Mouse (Mus musculus): ENCODE data around the gene Nup155. TPM values are rescaled to one million over a fixed set of nuclear protein-coding genes. Genes with fewer than 3 reads are reported as not detected.

Nup155 gene
- polyA plus RNA-seq, 1 experiment from 2014 or later, result 34.1 TPM

DNA sequence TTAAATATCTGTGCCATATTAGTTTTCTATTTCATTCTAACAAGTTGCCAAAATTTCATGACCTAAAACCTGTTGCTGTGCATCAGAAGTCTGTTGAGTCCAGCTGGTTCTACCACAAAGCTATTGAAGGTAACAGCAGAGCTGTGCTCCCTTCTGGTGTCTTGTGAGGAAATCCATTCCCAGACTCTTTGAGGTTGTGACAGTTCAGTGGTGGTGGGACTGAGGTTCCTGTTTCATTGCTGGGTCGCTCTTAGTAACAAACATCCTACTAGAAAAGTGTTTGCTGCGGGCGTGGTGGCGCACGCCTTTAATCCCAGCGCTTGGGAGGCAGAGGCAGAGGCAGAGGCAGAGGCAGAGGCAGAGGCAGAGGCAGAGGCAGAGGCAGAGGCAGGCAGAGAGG lies 99.3 kb downstream of the Nup155 start:
- WGBS, result 91% methylated on average over 6 of the region's 6 CpGs
- Histone ChIP-seq H3K27ac (replicated peaks; ENCODE audit: low read depth, low read length) (no peak overlapping the region), H3K9me3 (replicated peaks; ENCODE audit: control insufficient read depth, low read length) (no peaks in the 10 kb centered on the region), H3K4me3 (ENCODE audit: low read depth, low read length) (no peak overlapping the region), H3K4me1 (ENCODE audit: control insufficient read depth, insufficient read depth, low read length) (no peaks in the 10 kb centered on the region), H3K27me3 (ENCODE audit: control insufficient read depth, insufficient read depth, low read length) (no peaks in the 10 kb centered on the region), H3K9ac (replicated peaks; ENCODE audit: low read length) (no peak overlapping the region), H3K4me2 (ENCODE audit: low read depth, low read length) (no peak overlapping the region), H3K36me3 (replicated peaks; ENCODE audit: control insufficient read depth, insufficient read depth, low read depth, low read length) (no peaks in the 10 kb centered on the region; the same call in none of the 2 replicates)
- DNase-seq (ENCODE audit: low spot score) (no peak), ATAC-seq (replicated peaks; ENCODE audit: insufficient number of reproducible peaks, low FRiP score, low TSS enrichment, low read depth) (no peak)

Other genes with a start within 250 kb of the Nup155 start
- gene Wdr70, start 10.1 kb upstream of the Nup155 start, polyA plus RNA-seq (2014; fragmentation: Nextera tagmentation; extraction: Ambion mirVana), result 68.8 and 70.5 TPM in 2 replicates
- gene Cplane1, start 59.8 kb downstream of the Nup155 start, polyA plus RNA-seq (2014; fragmentation: Nextera tagmentation; extraction: Ambion mirVana), result 10.9 and 12.8 TPM in 2 replicates

Data from embryonic facial prominence, embryonic 11.5 days (tissue).